Mouse (Mus musculus) thymus, postnatal 14 days (tissue): ENCODE data around the gene Kndc1.

ENCODE experiments used
- DNase-seq: peaks from one replicate; pipeline ENCODE4 v3.0.0; 2021

Kndc1 gene

DNA sequence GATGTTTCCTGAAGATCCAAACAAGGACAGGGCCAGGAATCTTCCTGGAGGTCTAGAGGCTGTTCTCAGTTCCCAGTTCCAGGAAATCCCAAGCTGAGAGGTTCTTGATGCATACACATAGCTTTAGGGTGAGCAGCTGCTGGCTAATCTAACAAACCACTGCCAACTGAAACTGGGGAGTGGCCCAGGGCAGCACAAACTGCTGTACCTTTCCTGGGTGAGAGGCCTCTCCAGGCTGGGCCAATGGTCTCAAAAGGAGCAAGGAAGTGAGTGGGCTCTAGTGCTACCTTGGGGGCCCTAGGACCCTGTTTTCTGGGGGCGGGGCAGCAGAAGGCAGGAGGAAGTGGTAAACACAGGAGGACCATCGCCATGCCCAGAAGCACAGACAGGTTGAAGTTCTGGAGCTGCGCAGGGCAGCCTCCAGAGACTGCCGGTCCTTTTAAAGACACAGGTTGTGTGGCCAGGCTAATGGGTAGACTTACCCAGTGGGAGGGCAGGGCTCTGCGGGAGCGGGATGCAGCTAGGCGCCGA, 96.4 kb downstream of the Kndc1 start:
- DNase-seq: no peak
